ENCODE assay signal across 8 mouse cellular contexts in genomic region chr9:44288959-44289291, GRCm38 (mm10). TPM values are rescaled to one million over a fixed set of nuclear protein-coding genes. Genes with fewer than 3 reads are reported as not detected.
DNase-seq lines count a peak whose midpoint lies in the region; ATAC-seq and TF ChIP-seq lines count a peak whose summit lies in the region.

No protein-coding gene starts in this region.

- peaks cover 10 to 20% of the 10 kb centered on the region in 2 experiments for H3K4me1 ChIP-seq in heart, embryonic 14.5 days (ENCODE audit: control insufficient read depth in 2 of 2, insufficient read depth in 2 of 2, low read length in 2 of 2)
- H3K4me1 ChIP-seq in cortical plate, adult 2 months (ENCODE audit: control insufficient read depth, insufficient read depth, low read length), result peaks cover 4% of the 10 kb centered on the region; the same call in 1 of the 2 replicates
- peaks cover 24% of the 10 kb centered on the region for H3K4me1 ChIP-seq in hindbrain, embryonic 14.5 days (replicated peaks; ENCODE audit: control insufficient read depth, insufficient read depth, low read length)
- peaks cover 23% of the 10 kb centered on the region; the same call in 1 of the 2 replicates for H3K4me1 ChIP-seq in midbrain, embryonic 14.5 days (ENCODE audit: control insufficient read depth, insufficient read depth, low read length)

- H3K27ac ChIP-seq in heart, embryonic 14.5 days (replicated peaks in 1 of 2; ENCODE audit: control insufficient read depth in 1 of 2, insufficient read depth in 1 of 2, low read depth in 2 of 2, low read length in 2 of 2), result no peak overlapping the region
- no peak overlapping the region for H3K27ac ChIP-seq in cortical plate, adult 2 months (ENCODE audit: insufficient read depth, low read length)
- H3K27ac ChIP-seq in hindbrain, embryonic 14.5 days, result no peak overlapping the region
- peak overlapping the region; percentile 84 for H3K27ac ChIP-seq in midbrain, embryonic 14.5 days (replicated peaks; ENCODE audit: low read depth, low read length)

- H3K27me3 ChIP-seq in heart, embryonic 14.5 days (ENCODE audit: control insufficient read depth, insufficient read depth, low read length), result peaks cover 17% of the 10 kb centered on the region
- no peaks in the 10 kb centered on the region for H3K27me3 ChIP-seq in hindbrain, embryonic 14.5 days (ENCODE audit: control insufficient read depth, insufficient read depth, low read length)
- H3K27me3 ChIP-seq in midbrain, embryonic 14.5 days (ENCODE audit: control insufficient read depth, insufficient read depth, low read length), result no peaks in the 10 kb centered on the region

- DNase-seq in heart, adult 9 months (ENCODE audit: low spot score in 2 of 2), result no peak
- peak; percentile 30 for DNase-seq in hindbrain, embryonic 14.5 days (ENCODE audit: low spot score)
- DNase-seq in midbrain, embryonic 14.5 days, result peak; percentile 40
- no peak for DNase-seq in spleen, adult 12 weeks (ENCODE audit: low spot score)
- no peak for DNase-seq in thymus, postnatal 14 days

- H3K9me3 ChIP-seq in heart, embryonic 14.5 days (ENCODE audit: control insufficient read depth, low read length), result no peaks in the 10 kb centered on the region
- no peaks in the 10 kb centered on the region for H3K9me3 ChIP-seq in hindbrain, embryonic 14.5 days (ENCODE audit: control insufficient read depth, low read length)
- H3K9me3 ChIP-seq in midbrain, embryonic 14.5 days (ENCODE audit: control insufficient read depth, low read length), result no peaks in the 10 kb centered on the region

- ATAC-seq in heart, embryonic 14.5 days (ENCODE audit: insufficient number of reproducible peaks, insufficient read depth, low FRiP score, low read depth), result no peak
- no peak for ATAC-seq in hindbrain, embryonic 14.5 days (ENCODE audit: low FRiP score)
- no peak for ATAC-seq in midbrain, embryonic 14.5 days (ENCODE audit: low FRiP score, low TSS enrichment)
- ATAC-seq in megakaryocyte-erythroid progenitor cell, adult 5-6 weeks (replicated peaks; ENCODE audit: low FRiP score, low TSS enrichment, poor library complexity, severe bottlenecking), result no peak; the same call in 1 of the 2 replicates

- H3K4me2 ChIP-seq in heart, embryonic 14.5 days (ENCODE audit: low read length), result peak overlapping the region; percentile 97
- H3K4me2 ChIP-seq in hindbrain, embryonic 14.5 days (replicated peaks), result peak overlapping the region; percentile 73
- peak overlapping the region; percentile 90 for H3K4me2 ChIP-seq in midbrain, embryonic 14.5 days (ENCODE audit: low read length)

- no peak for TF ChIP-seq CTCF in cortical plate, adult 2 months (IDR thresholded peaks at IDR 0.05; ENCODE audit: extremely low read depth, insufficient read depth, low read length)

- WGBS in heart, embryonic 14.5 days, result 8% methylated on average over 11 of the region's 11 CpGs
- 4% methylated on average over 11 of the region's 11 CpGs for WGBS in hindbrain, embryonic 14.5 days
- 6% methylated on average over 11 of the region's 11 CpGs for WGBS in midbrain, embryonic 14.5 days

- peak overlapping the region in 1 of 2 experiments; percentile 66; a peak in 1 of 4 replicates for H3K4me3 ChIP-seq in heart, embryonic 14.5 days (ENCODE audit: control insufficient read depth in 1 of 2, insufficient read depth in 1 of 2, low read depth in 1 of 2, low read length in 2 of 2)
- H3K4me3 ChIP-seq in cortical plate, adult 2 months (ENCODE audit: insufficient read depth, low read length), result peak overlapping the region; percentile 87
- H3K4me3 ChIP-seq in hindbrain, embryonic 14.5 days (replicated peaks; ENCODE audit: low read length), result peak overlapping the region; percentile 66
- peak overlapping the region; percentile 88 for H3K4me3 ChIP-seq in midbrain, embryonic 14.5 days (replicated peaks; ENCODE audit: low read depth, low read length)

- peaks cover 35% of the 10 kb centered on the region for H3K36me3 ChIP-seq in heart, embryonic 14.5 days (ENCODE audit: control insufficient read depth, insufficient read depth, low read length)
- peaks cover 37% of the 10 kb centered on the region for H3K36me3 ChIP-seq in hindbrain, embryonic 14.5 days (replicated peaks; ENCODE audit: control insufficient read depth, insufficient read depth)
- peaks cover 35% of the 10 kb centered on the region for H3K36me3 ChIP-seq in midbrain, embryonic 14.5 days (ENCODE audit: control insufficient read depth, insufficient read depth, low read length)

- no peak overlapping the region for H3K9ac ChIP-seq in heart, embryonic 14.5 days (ENCODE audit: low read length)
- peak overlapping the region; percentile 81 for H3K9ac ChIP-seq in hindbrain, embryonic 14.5 days
- peak overlapping the region; percentile 96 for H3K9ac ChIP-seq in midbrain, embryonic 14.5 days (replicated peaks; ENCODE audit: low read length)

- TF ChIP-seq POLR2A in cortical plate, adult 2 months (IDR thresholded peaks at IDR 0.05; ENCODE audit: extremely low read depth, insufficient read depth, low read length), result no peak

RNA-seq across cellular contexts. Expression of gene Abcg4, which starts 0.5 kb away (rescaled TPM):
- 1.3 and 2.7 TPM in 2 replicates for polyA plus RNA-seq in heart, embryonic 14.5 days (2014; fragmentation: Nextera tagmentation; extraction: Ambion mirVana)
- 86.3 and 91.1 TPM in 2 replicates for polyA plus RNA-seq in cortical plate, adult 2 months (2012; rRNA removed)
- 21.7 and 24.4 TPM in 2 replicates for polyA plus RNA-seq in hindbrain, embryonic 14.5 days (2014; fragmentation: Nextera tagmentation; extraction: Ambion mirVana)
- 18.9 and 20.1 TPM in 2 replicates for polyA plus RNA-seq in midbrain, embryonic 14.5 days (2014; fragmentation: Nextera tagmentation; extraction: Ambion mirVana)
- 82.3 and 111 TPM in 2 replicates for total RNA-seq in megakaryocyte-erythroid progenitor cell, adult 5-6 weeks (2014; fragmentation: Nextera tagmentation)
- 13.4 TPM in 2 replicates for total RNA-seq in megakaryocyte-erythroid progenitor cell, adult 5-6 weeks (2017)

RNA-seq across cellular contexts. Expression of gene Hinfp, which starts 16.5 kb away (rescaled TPM):
- 10.5 and 12.1 TPM in 2 replicates for polyA plus RNA-seq in heart, embryonic 14.5 days (2014; fragmentation: Nextera tagmentation; extraction: Ambion mirVana)
- polyA plus RNA-seq in cortical plate, adult 2 months (2012; rRNA removed), result 27.6 and 33.6 TPM in 2 replicates
- polyA plus RNA-seq in hindbrain, embryonic 14.5 days (2014; fragmentation: Nextera tagmentation; extraction: Ambion mirVana), result 17.4 and 17.9 TPM in 2 replicates
- polyA plus RNA-seq in midbrain, embryonic 14.5 days (2014; fragmentation: Nextera tagmentation; extraction: Ambion mirVana), result 15.9 and 24.7 TPM in 2 replicates
- 25.3 and 43.7 TPM in 2 replicates for total RNA-seq in megakaryocyte-erythroid progenitor cell, adult 5-6 weeks (2014; fragmentation: Nextera tagmentation)
- 11.3 and 16.2 TPM in 2 replicates for total RNA-seq in megakaryocyte-erythroid progenitor cell, adult 5-6 weeks (2017)

RNA-seq across cellular contexts. Expression of gene Nlrx1, which starts 20.5 kb away (rescaled TPM):
- 7.0 and 7.3 TPM in 2 replicates for polyA plus RNA-seq in heart, embryonic 14.5 days (2014; fragmentation: Nextera tagmentation; extraction: Ambion mirVana)
- 7.0 and 8.0 TPM in 2 replicates for polyA plus RNA-seq in cortical plate, adult 2 months (2012; rRNA removed)
- polyA plus RNA-seq in hindbrain, embryonic 14.5 days (2014; fragmentation: Nextera tagmentation; extraction: Ambion mirVana), result 4.4 and 5.1 TPM in 2 replicates
- polyA plus RNA-seq in midbrain, embryonic 14.5 days (2014; fragmentation: Nextera tagmentation; extraction: Ambion mirVana), result 3.7 and 3.9 TPM in 2 replicates
- 1.3 and 1.8 TPM in 2 replicates for total RNA-seq in megakaryocyte-erythroid progenitor cell, adult 5-6 weeks (2014; fragmentation: Nextera tagmentation)
- 0.80 and 3.1 TPM in 2 replicates for total RNA-seq in megakaryocyte-erythroid progenitor cell, adult 5-6 weeks (2017)

RNA-seq across cellular contexts. Expression of gene C2cd2l, which starts 31.2 kb away (rescaled TPM):
- polyA plus RNA-seq in heart, embryonic 14.5 days (2014; fragmentation: Nextera tagmentation; extraction: Ambion mirVana), result 5.4 and 7.7 TPM in 2 replicates
- polyA plus RNA-seq in cortical plate, adult 2 months (2012; rRNA removed), result 203 and 213 TPM in 2 replicates
- polyA plus RNA-seq in hindbrain, embryonic 14.5 days (2014; fragmentation: Nextera tagmentation; extraction: Ambion mirVana), result 24.0 and 25.6 TPM in 2 replicates
- polyA plus RNA-seq in midbrain, embryonic 14.5 days (2014; fragmentation: Nextera tagmentation; extraction: Ambion mirVana), result 25.2 and 25.5 TPM in 2 replicates
- total RNA-seq in megakaryocyte-erythroid progenitor cell, adult 5-6 weeks (2014; fragmentation: Nextera tagmentation), result 11.4 and 15.1 TPM in 2 replicates
- total RNA-seq in megakaryocyte-erythroid progenitor cell, adult 5-6 weeks (2017), result 4.0 and 6.9 TPM in 2 replicates

RNA-seq across cellular contexts. Expression of gene Dpagt1, which starts 36.9 kb away (rescaled TPM):
- 34.7 and 37.8 TPM in 2 replicates for polyA plus RNA-seq in heart, embryonic 14.5 days (2014; fragmentation: Nextera tagmentation; extraction: Ambion mirVana)
- polyA plus RNA-seq in cortical plate, adult 2 months (2012; rRNA removed), result 18.0 and 19.3 TPM in 2 replicates
- 34.6 and 36.1 TPM in 2 replicates for polyA plus RNA-seq in hindbrain, embryonic 14.5 days (2014; fragmentation: Nextera tagmentation; extraction: Ambion mirVana)
- 37.0 and 40.5 TPM in 2 replicates for polyA plus RNA-seq in midbrain, embryonic 14.5 days (2014; fragmentation: Nextera tagmentation; extraction: Ambion mirVana)
- 31.0 and 35.5 TPM in 2 replicates for total RNA-seq in megakaryocyte-erythroid progenitor cell, adult 5-6 weeks (2014; fragmentation: Nextera tagmentation)
- total RNA-seq in megakaryocyte-erythroid progenitor cell, adult 5-6 weeks (2017), result 7.9 and 10.1 TPM in 2 replicates

Comparison
In these comparisons a context has a peak if more than half of its experiments do, and no peak if none do; other contexts are left out.
1. DNase-seq: peak in hindbrain, embryonic 14.5 days (single experiment) and midbrain, embryonic 14.5 days (single experiment); none in heart, adult 9 months (0 of 2), spleen, adult 12 weeks (single experiment) and thymus, postnatal 14 days (single experiment).
2. Peak in every context shown above with its lines, with median percentiles within 50 percentile points of each other: H3K4me2 ChIP-seq.